Mouse (Mus musculus) testis, adult 2 months (tissue): ENCODE data around the gene Parp8.

Source experiments
- CTCF ChIP-seq: fragments of 200-500 bp; IDR thresholded peaks from 2 replicates; pipeline ENCODE4 v1.5.1; 2012; ENCODE audit warnings: low read depth, mild to moderate bottlenecking, inconsistent platforms, low read length, moderate library complexity; ENCODE audit not compliant: control insufficient read depth, insufficient read depth, insufficient replicate concordance
- POLR2A ChIP-seq: fragments of 200-500 bp; IDR thresholded peaks from 2 replicates; pipeline ENCODE4 v1.6.1; 2012; ENCODE audit warnings: low read depth, mild to moderate bottlenecking, inconsistent platforms, low read length, moderate library complexity; ENCODE audit not compliant: control insufficient read depth

- TF ChIP-seq CTCF (no peak), POLR2A (no peak)
These were observed 37.1 kb downstream of the Parp8 start for GRCm38 (mm10) chr13:116988208-116988607.
